Mouse (Mus musculus) myocyte (in vitro differentiated cells): Measurements from ENCODE around the gene Neurl1a. TPM values are rescaled to one million over a fixed set of nuclear protein-coding genes. Genes with fewer than 3 reads are reported as not detected.

Source experiments
- H3K27me3 ChIP-seq: one replicate; pipeline ENCODE4 v1.6.1; 2011; ENCODE audit not compliant: control insufficient read depth, insufficient read depth, insufficient read length
- H3K36me3 ChIP-seq: one replicate; pipeline ENCODE4 v1.6.1; 2011; ENCODE audit not compliant: control insufficient read depth, insufficient read depth
- H3K4me2 ChIP-seq: one replicate; pipeline ENCODE4 v1.6.1; 2011; ENCODE audit warnings: low read depth, control low read depth
- H3K4me3 ChIP-seq: one replicate; pipeline ENCODE4 v1.5.1; 2011; ENCODE audit warnings: mild to moderate bottlenecking, control low read depth, moderate library complexity
- H3K79me2 ChIP-seq: one replicate; pipeline ENCODE4 v1.6.1; 2011; ENCODE audit not compliant: control insufficient read depth, insufficient read depth
- H3ac ChIP-seq: one replicate; pipeline ENCODE4 v1.6.1; 2011; ENCODE audit not compliant: control insufficient read depth, insufficient read length
- CEBPB ChIP-seq: IDR thresholded peaks from 2 replicates; pipeline ENCODE4 v1.6.1; 2011; ENCODE audit warnings: mild to moderate bottlenecking, moderate library complexity; ENCODE audit not compliant: poor library complexity, insufficient read depth, severe bottlenecking
- E2F4 ChIP-seq: IDR thresholded peaks from one replicate; pipeline ENCODE4 v1.6.1; 2011; ENCODE audit warnings: mild to moderate bottlenecking, control low read depth, moderate library complexity; ENCODE audit not compliant: insufficient read depth
- MAX ChIP-seq: IDR thresholded peaks from one replicate; pipeline ENCODE4 v1.6.1; 2011; ENCODE audit warnings: low read depth, mild to moderate bottlenecking, control low read depth
- MYOD1 ChIP-seq, 3 experiments: IDR thresholded peaks; one replicate each; pipeline ENCODE4 v1.6.1; 2011; ENCODE audit warnings: control low read depth in 2 of 3, low read depth in 2 of 3, mild to moderate bottlenecking in 2 of 3, moderate library complexity in 1 of 3; ENCODE audit not compliant: insufficient read length in 2 of 3, control insufficient read depth in 1 of 3
- POLR2A ChIP-seq: IDR thresholded peaks from one replicate; pipeline ENCODE4 v1.6.1; 2011; ENCODE audit warnings: low read depth, mild to moderate bottlenecking, control low read depth, moderate library complexity; ENCODE audit not compliant: insufficient read length
- POLR2AphosphoS2 ChIP-seq: IDR thresholded peaks from one replicate; pipeline ENCODE4 v1.6.1; 2011; ENCODE audit warnings: low read depth, control low read depth; ENCODE audit not compliant: insufficient read length
- SRF ChIP-seq: IDR thresholded peaks from one replicate; pipeline ENCODE4 v1.6.1; 2011; ENCODE audit warnings: low read depth; ENCODE audit not compliant: control insufficient read depth, insufficient read length
- TCF12 ChIP-seq: IDR thresholded peaks from one replicate; pipeline ENCODE4 v1.6.1; 2011; ENCODE audit warnings: mild to moderate bottlenecking, control low read depth; ENCODE audit not compliant: poor library complexity, insufficient read depth, severe bottlenecking
- TCF3 ChIP-seq: IDR thresholded peaks from one replicate; pipeline ENCODE4 v1.6.1; 2011; ENCODE audit warnings: low read depth, control low read depth; ENCODE audit not compliant: insufficient read length
- USF1 ChIP-seq: IDR thresholded peaks from one replicate; pipeline ENCODE4 v1.6.1; 2011; ENCODE audit warnings: low read depth, mild to moderate bottlenecking, control low read depth, moderate library complexity
- polyA plus RNA-seq: library from polyadenylated mRNA; unstranded; fragments of >200 nt; fragmentation: generic; extraction: Trizol; gene quantifications from one replicate; pipeline ENCODE4 v1.2.1, GENCODE M21; 2012; ENCODE audit warnings: missing spikeins

Gene Neurl1a
- polyA plus RNA-seq, 1 experiment: 120 TPM

GRCm38 (mm10) chr19:47261196-47261595 is 82.6 kb downstream of the Neurl1a start:
- no peak overlapping the region for H3K4me2 ChIP-seq
- H3K36me3 ChIP-seq: no peaks in the 10 kb centered on the region
- H3K4me3 ChIP-seq: no peak overlapping the region
- H3ac ChIP-seq: no peak overlapping the region
- no peaks in the 10 kb centered on the region for H3K79me2 ChIP-seq
- H3K27me3 ChIP-seq: no peaks in the 10 kb centered on the region
- TF ChIP-seq POLR2AphosphoS2: peak; percentile 54
- TF ChIP-seq MAX: no peak

- no peaks in the 10 kb centered on the region for H3K79me2 ChIP-seq
- no peak overlapping the region for H3ac ChIP-seq
- no peak overlapping the region for H3K4me3 ChIP-seq
- TF ChIP-seq POLR2A (no peak), MAX (no peak), SRF (no peak), TCF3 (no peak), POLR2AphosphoS2 (peak; percentile 17), E2F4 (no peak)
- H3K36me3 ChIP-seq: peaks cover 4% of the 10 kb centered on the region
- no peak overlapping the region for H3K4me2 ChIP-seq
- no peaks in the 10 kb centered on the region for H3K27me3 ChIP-seq
Observed at GRCm38 (mm10) chr19:47263621-47264020, 85.0 kb downstream of the Neurl1a start.

GRCm38 (mm10) chr19:47264322-47265092 is 85.9 kb downstream of the Neurl1a start:
- H3K4me2 ChIP-seq: no peak overlapping the region
- H3K79me2 ChIP-seq: no peaks in the 10 kb centered on the region
- H3ac ChIP-seq: no peak overlapping the region
- no peaks in the 10 kb centered on the region for H3K27me3 ChIP-seq
- no peak overlapping the region for H3K4me3 ChIP-seq
- TF ChIP-seq POLR2A: peak; percentile 45
- no peak for TF ChIP-seq SRF
- TF ChIP-seq POLR2AphosphoS2: peak; percentile 74
- H3K36me3 ChIP-seq: peaks cover 9% of the 10 kb centered on the region

- Histone ChIP-seq H3K79me2 (no peaks in the 10 kb centered on the region), H3K4me3 (no peak overlapping the region), H3K36me3 (peaks cover 25% of the 10 kb centered on the region), H3ac (no peak overlapping the region), H3K4me2 (no peak overlapping the region), H3K27me3 (no peaks in the 10 kb centered on the region)
- no peak for TF ChIP-seq TCF12
- TF ChIP-seq TCF3: no peak
- TF ChIP-seq MYOD1 (IDR thresholded peaks at IDR 0.05; ENCODE audit: control insufficient read depth in 1 of 3, insufficient read length in 2 of 3, low read depth in 2 of 3): no peak
- TF ChIP-seq MAX: no peak
- no peak for TF ChIP-seq POLR2A
- peak; percentile 44 for TF ChIP-seq POLR2AphosphoS2
Observed at GRCm38 (mm10) chr19:47266070-47266801, 87.6 kb downstream of the Neurl1a start.

GRCm38 (mm10) chr19:47267066-47267465 is 88.4 kb downstream of the Neurl1a start:
- TF ChIP-seq MAX (no peak), CEBPB (no peak), SRF (no peak), TCF12 (no peak), USF1 (no peak), POLR2AphosphoS2 (no peak)
- H3K36me3 ChIP-seq: peaks cover 25% of the 10 kb centered on the region
- no peaks in the 10 kb centered on the region for H3K27me3 ChIP-seq
- H3ac ChIP-seq: no peak overlapping the region
- H3K4me2 ChIP-seq: no peak overlapping the region
- H3K79me2 ChIP-seq: no peaks in the 10 kb centered on the region
- H3K4me3 ChIP-seq: no peak overlapping the region

DNA sequence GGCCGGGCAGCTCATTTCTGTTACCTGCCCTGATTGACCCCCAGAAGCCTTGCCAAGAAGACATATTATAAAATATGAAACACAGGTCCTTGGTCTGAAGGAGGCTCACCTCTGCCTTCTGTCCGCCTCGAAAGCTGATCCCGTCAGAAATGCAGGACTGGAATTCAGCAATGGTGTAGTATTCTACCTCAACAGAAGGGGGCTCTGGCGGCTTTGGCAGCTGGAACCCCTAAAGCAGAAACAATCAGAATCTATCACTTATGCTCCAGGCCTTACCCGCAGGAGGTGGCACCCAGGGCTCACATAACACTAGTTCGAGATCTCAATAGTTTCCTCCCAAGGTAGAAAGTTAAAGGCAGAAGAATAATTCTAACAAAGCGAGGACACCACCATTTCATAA is 91.1 kb downstream of the Neurl1a start:
- Histone ChIP-seq H3ac (no peak overlapping the region), H3K36me3 (peaks cover 30% of the 10 kb centered on the region), H3K4me3 (no peak overlapping the region), H3K4me2 (no peak overlapping the region), H3K27me3 (no peaks in the 10 kb centered on the region), H3K79me2 (no peaks in the 10 kb centered on the region)
- TF ChIP-seq TCF12 (no peak), MYOD1 (IDR thresholded peaks at IDR 0.05; ENCODE audit: control insufficient read depth in 1 of 3, insufficient read length in 2 of 3, low read depth in 2 of 3) (no peak), MAX (no peak)
